Mouse (Mus musculus): ENCODE results near the gene Tipin.

- TF ChIP-seq POLR2A (IDR thresholded peaks at IDR 0.05; ENCODE audit: low read depth, low read length): no peak
- no peak for TF ChIP-seq CTCF (conservative IDR thresholded peaks at IDR 0.05 in 1 of 2, IDR thresholded peaks at IDR 0.05 in 1 of 2; ENCODE audit: low read depth in 2 of 2, low read length in 2 of 2)
- no peak for TF ChIP-seq CHD1 (IDR thresholded peaks at IDR 0.05; ENCODE audit: low read depth, low read length)
- no peak for TF ChIP-seq MAFK (IDR thresholded peaks at IDR 0.05; ENCODE audit: insufficient replicate concordance, low read length)
- TF ChIP-seq EP300 (IDR thresholded peaks at IDR 0.05; ENCODE audit: low read length): no peak
- TF ChIP-seq MXI1 (IDR thresholded peaks at IDR 0.05; ENCODE audit: low read depth, low read length): no peak
- no peak for TF ChIP-seq CHD2 (IDR thresholded peaks at IDR 0.05; ENCODE audit: low read length)
- no peak for TF ChIP-seq TBP (conservative IDR thresholded peaks at IDR 0.05; ENCODE audit: low read depth, low read length)
- no peak for TF ChIP-seq RCOR1 (conservative IDR thresholded peaks at IDR 0.05; ENCODE audit: low read depth, low read length)
- no peak for TF ChIP-seq ZC3H11A (IDR thresholded peaks at IDR 0.05; ENCODE audit: low read depth, low read length)
- TF ChIP-seq MEF2A (IDR thresholded peaks at IDR 0.05; ENCODE audit: borderline replicate concordance, low read depth, low read length): no peak
- no peak for TF ChIP-seq UBTF (IDR thresholded peaks at IDR 0.05; ENCODE audit: low read depth, low read length)
- no peak for TF ChIP-seq KAT2A (IDR thresholded peaks at IDR 0.05; ENCODE audit: insufficient replicate concordance, low read length)
Observed at GRCm38 (mm10) chr9:64249371-64249770, 32.0 kb upstream of the Tipin start.

Measured in CH12.LX (cell line).